Mouse (Mus musculus): ENCODE measurements around the gene Hist1h2bp. TPM values are rescaled to one million over a fixed set of nuclear protein-coding genes. Genes with fewer than 3 reads are reported as not detected.
"Not testable (repeated sequence)": the region's sequence is repeated elsewhere in the genome, so short reads cannot be mapped to it uniquely, and the experiment has no call there.

The Hist1h2bp gene
- polyA plus RNA-seq, 1 experiment from 2014 or later = 1.00 TPM

- Histone ChIP-seq H3K4me2 (no peak overlapping the region), H3K27ac (no peak overlapping the region), H3K9me3 (no peaks in the 10 kb centered on the region), H3K4me3 (no peak overlapping the region), H3K27me3 (no peaks in the 10 kb centered on the region), H3K4me1 (no peaks in the 10 kb centered on the region), H3K36me3 (no peaks in the 10 kb centered on the region), H3K9ac (no peak overlapping the region)
- WGBS = 82% methylated on average over 3 of the region's 3 CpGs
- no peak for ATAC-seq (ENCODE audit: insufficient number of reproducible peaks, low FRiP score, low TSS enrichment, low read depth)
These were observed 41.2 kb downstream of the Hist1h2bp start for GRCm38 (mm10) chr13:21828511-21828910.

- H3K4me3 ChIP-seq = no peak overlapping the region
- no peak for ATAC-seq (ENCODE audit: insufficient number of reproducible peaks, low FRiP score, low TSS enrichment, low read depth)
- no peaks in the 10 kb centered on the region for H3K4me1 ChIP-seq
- H3K27ac ChIP-seq = no peak overlapping the region
- no peaks in the 10 kb centered on the region for H3K9me3 ChIP-seq
- no peaks in the 10 kb centered on the region for H3K27me3 ChIP-seq
- no peaks in the 10 kb centered on the region for H3K36me3 ChIP-seq
- WGBS = 87% methylated on average over 10 of the region's 10 CpGs
- no peak overlapping the region for H3K4me2 ChIP-seq
- H3K9ac ChIP-seq = no peak overlapping the region
These were observed 43.1 kb downstream of the Hist1h2bp start for GRCm38 (mm10) chr13:21830344-21830743.

GRCm38 (mm10) chr13:21831418-21832394, 44.4 kb downstream of the Hist1h2bp start, which contains the start of gene Hist1h4n:
Hist1h4n (minus strand) TSS chr13:21832196.
- not testable (repeated sequence) for H3K27ac ChIP-seq, H3K9ac ChIP-seq, H3K4me1 ChIP-seq, H3K36me3 ChIP-seq, H3K9me3 ChIP-seq, H3K27me3 ChIP-seq
- Histone ChIP-seq H3K4me3 (peak within 1 kb of the TSS; percentile 25; the same call in 1 of the 2 replicates), H3K4me2 (peak within 1 kb of the TSS; percentile 33)
- ATAC-seq (ENCODE audit: insufficient number of reproducible peaks, low FRiP score, low TSS enrichment, low read depth) = peak; percentile 87
- under 1% methylated on average over 26 of the region's 58 CpGs for WGBS

- H3K9me3 ChIP-seq, H3K4me1 ChIP-seq, H3K4me2 ChIP-seq, H3K27me3 ChIP-seq, H3K36me3 ChIP-seq, H3K27ac ChIP-seq, H3K9ac ChIP-seq, H3K4me3 ChIP-seq: not testable (repeated sequence)
- peak; percentile 93 for ATAC-seq (ENCODE audit: insufficient number of reproducible peaks, low FRiP score, low TSS enrichment, low read depth)
- WGBS = no CpG with 5 or more reads among the region's 24 CpGs
These were observed 46.2 kb downstream of the Hist1h2bp start, which contains the start of the genes Hist1h2ap and Hist1h2br for GRCm38 (mm10) chr13:21833461-21833860. Hist1h2ap (minus strand) TSS chr13:21833507. Hist1h2br (plus strand) TSS chr13:21833743.

Small RNA genes lying within 50 kb of the gene (microRNA-seq; reads per million reads assigned to microRNA genes)
- not detected for gene Gm19658
- gene Gm44346 = not detected
- gene Gm44454 = not detected
- not detected for gene Gm44466

Other genes with a start within 250 kb of the Hist1h2bp start
- 0.17 and 0.18 TPM in 2 replicates for gene Olfr1366, start 244.7 kb upstream of the Hist1h2bp start, polyA plus RNA-seq (2015; fragmentation: Nextera tagmentation; extraction: Ambion mirVana)
- not detected in 2 replicates for gene Olfr1535, start 227.6 kb upstream of the Hist1h2bp start, polyA plus RNA-seq (2015; fragmentation: Nextera tagmentation; extraction: Ambion mirVana)
- gene Olfr1364, start 205.7 kb upstream of the Hist1h2bp start, polyA plus RNA-seq (2015; fragmentation: Nextera tagmentation; extraction: Ambion mirVana) = not detected in 2 replicates
- not detected in 2 replicates for gene Olfr1362, start 173.4 kb upstream of the Hist1h2bp start, polyA plus RNA-seq (2015; fragmentation: Nextera tagmentation; extraction: Ambion mirVana)
- not detected in 2 replicates for gene Olfr11, start 144.9 kb upstream of the Hist1h2bp start, polyA plus RNA-seq (2015; fragmentation: Nextera tagmentation; extraction: Ambion mirVana)
- gene Olfr1361, start 124.1 kb upstream of the Hist1h2bp start, polyA plus RNA-seq (2015; fragmentation: Nextera tagmentation; extraction: Ambion mirVana) = not detected in 2 replicates
- gene Olfr1360, start 110.1 kb upstream of the Hist1h2bp start, polyA plus RNA-seq (2015; fragmentation: Nextera tagmentation; extraction: Ambion mirVana) = not detected in 2 replicates
- not detected in 2 replicates for gene Olfr1359, start 89.3 kb upstream of the Hist1h2bp start, polyA plus RNA-seq (2015; fragmentation: Nextera tagmentation; extraction: Ambion mirVana)
- gene Hist1h2bl, start 71.3 kb upstream of the Hist1h2bp start, polyA plus RNA-seq (2015; fragmentation: Nextera tagmentation; extraction: Ambion mirVana) = 0.96 and 1.2 TPM in 2 replicates
- gene Hist1h2ai, start 71.0 kb upstream of the Hist1h2bp start, polyA plus RNA-seq (2015; fragmentation: Nextera tagmentation; extraction: Ambion mirVana) = 17.1 and 23.9 TPM in 2 replicates
- 3.5 and 7.6 TPM in 2 replicates for gene Hist1h3h, start 69.8 kb upstream of the Hist1h2bp start, polyA plus RNA-seq (2015; fragmentation: Nextera tagmentation; extraction: Ambion mirVana)
- 2.5 and 4.5 TPM in 2 replicates for gene Hist1h2bm, start 65.4 kb upstream of the Hist1h2bp start, polyA plus RNA-seq (2015; fragmentation: Nextera tagmentation; extraction: Ambion mirVana)
- 1.1 and 1.2 TPM in 2 replicates for gene Hist1h4j, start 52.4 kb upstream of the Hist1h2bp start, polyA plus RNA-seq (2015; fragmentation: Nextera tagmentation; extraction: Ambion mirVana)
- 4.1 TPM in 1 of 2 replicates, not detected in the other for gene Hist1h4k, start 37.0 kb upstream of the Hist1h2bp start, polyA plus RNA-seq (2015; fragmentation: Nextera tagmentation; extraction: Ambion mirVana)
- gene Hist1h2ak, start 33.6 kb upstream of the Hist1h2bp start, polyA plus RNA-seq (2015; fragmentation: Nextera tagmentation; extraction: Ambion mirVana) = 11.6 and 26.1 TPM in 2 replicates
- 4.2 TPM in 1 of 2 replicates, not detected in the other for gene Hist1h2bn, start 33.3 kb upstream of the Hist1h2bp start, polyA plus RNA-seq (2015; fragmentation: Nextera tagmentation; extraction: Ambion mirVana)
- 21.1 and 23.5 TPM in 2 replicates for gene Hist1h1b, start 6.8 kb upstream of the Hist1h2bp start, polyA plus RNA-seq (2015; fragmentation: Nextera tagmentation; extraction: Ambion mirVana)
- 81.7 and 109 TPM in 2 replicates for gene Hist1h3i, start 4.1 kb upstream of the Hist1h2bp start, polyA plus RNA-seq (2015; fragmentation: Nextera tagmentation; extraction: Ambion mirVana)
- 3.5 and 4.6 TPM in 2 replicates for gene Hist1h2an, start 243 bp upstream of the Hist1h2bp start, polyA plus RNA-seq (2015; fragmentation: Nextera tagmentation; extraction: Ambion mirVana)
- gene Hist1h2bq, start 22.7 kb downstream of the Hist1h2bp start, polyA plus RNA-seq (2015; fragmentation: Nextera tagmentation; extraction: Ambion mirVana) = 11.7 and 18.0 TPM in 2 replicates
- gene Hist1h2ao, start 23.0 kb downstream of the Hist1h2bp start, polyA plus RNA-seq (2015; fragmentation: Nextera tagmentation; extraction: Ambion mirVana) = 1.9 TPM in 1 of 2 replicates, not detected in the other
- gene Hist1h4m, start 24.3 kb downstream of the Hist1h2bp start, polyA plus RNA-seq (2015; fragmentation: Nextera tagmentation; extraction: Ambion mirVana) = not detected in 2 replicates
- 9.4 and 12.8 TPM in 2 replicates for gene Hist1h4n, start 44.7 kb downstream of the Hist1h2bp start, polyA plus RNA-seq (2015; fragmentation: Nextera tagmentation; extraction: Ambion mirVana)
- 2,482 and 2,904 TPM in 2 replicates for gene Hist1h2ap, start 46.0 kb downstream of the Hist1h2bp start, polyA plus RNA-seq (2015; fragmentation: Nextera tagmentation; extraction: Ambion mirVana)
- 12.5 and 17.9 TPM in 2 replicates for gene Hist1h2br, start 46.3 kb downstream of the Hist1h2bp start, polyA plus RNA-seq (2015; fragmentation: Nextera tagmentation; extraction: Ambion mirVana)
- 7.8 and 8.8 TPM in 2 replicates for gene Zfp184, start 157.6 kb downstream of the Hist1h2bp start, polyA plus RNA-seq (2015; fragmentation: Nextera tagmentation; extraction: Ambion mirVana)
- gene Pom121l2, start 193.7 kb downstream of the Hist1h2bp start, polyA plus RNA-seq (2015; fragmentation: Nextera tagmentation; extraction: Ambion mirVana) = 0.15 and 0.20 TPM in 2 replicates
- gene Prss16, start 222.3 kb downstream of the Hist1h2bp start, polyA plus RNA-seq (2015; fragmentation: Nextera tagmentation; extraction: Ambion mirVana) = 1.2 and 1.3 TPM in 2 replicates
- 4.7 and 7.2 TPM in 2 replicates for gene Hist1h2ah, start 248.1 kb downstream of the Hist1h2bp start, polyA plus RNA-seq (2015; fragmentation: Nextera tagmentation; extraction: Ambion mirVana)
- 4.2 and 6.2 TPM in 2 replicates for gene Hist1h2bk, start 248.4 kb downstream of the Hist1h2bp start, polyA plus RNA-seq (2015; fragmentation: Nextera tagmentation; extraction: Ambion mirVana)

Measured in limb, embryonic 15.5 days (tissue).